Mouse (Mus musculus) ES-E14 (cell line): ENCODE measurements around the gene Tor3a.

ENCODE experiments used
- CHD2 ChIP-seq: IDR thresholded peaks from 2 replicates; pipeline ENCODE4 v1.6.1; 2014; ENCODE audit warnings: mild to moderate bottlenecking, low read depth, low read length, inconsistent platforms
- HCFC1 ChIP-seq: IDR thresholded peaks from 2 replicates; pipeline ENCODE4 v1.6.1; 2012; ENCODE audit warnings: low read length, inconsistent platforms, borderline replicate concordance; ENCODE audit not compliant: insufficient read depth
- MAFK ChIP-seq: IDR thresholded peaks from 2 replicates; pipeline ENCODE4 v1.6.1; 2014; ENCODE audit warnings: mild to moderate bottlenecking, low read depth, low read length, inconsistent platforms; ENCODE audit not compliant: insufficient read depth
- ZC3H11A ChIP-seq: IDR thresholded peaks from 2 replicates; pipeline ENCODE4 v1.6.1; 2012; ENCODE audit warnings: low read depth, mild to moderate bottlenecking, inconsistent platforms, low read length, borderline replicate concordance
- ZNF384 ChIP-seq: IDR thresholded peaks from 2 replicates; pipeline ENCODE4 v1.6.1; 2012; ENCODE audit warnings: low read depth, low read length, inconsistent platforms

- TF ChIP-seq CHD2 (no peak), MAFK (no peak), ZNF384 (no peak), HCFC1 (no peak), ZC3H11A (no peak)
Observed at GRCm38 (mm10) chr1:156635148-156635547, 39.0 kb downstream of the Tor3a start.
